Mouse (Mus musculus) liver, embryonic 12.5 days (tissue): Measurements from ENCODE around the gene Fmnl3. TPM values are rescaled to one million over a fixed set of nuclear protein-coding genes. Genes with fewer than 3 reads are reported as not detected.

ENCODE experiments used
- ATAC-seq: fragments of 200-750 bp; cut with Nextera tagmentation; 2 replicates; pipeline ENCODE4 v1.8.0; 2017; ENCODE audit warnings: moderate number of reproducible peaks, mild to moderate bottlenecking, moderate library complexity
- H3K27ac ChIP-seq: fragments of 300-500 bp; sonication (generic); 2 replicates; pipeline ENCODE4 v1.5.1; 2016; ENCODE audit warnings: mild to moderate bottlenecking
- H3K27me3 ChIP-seq: fragments of 300-500 bp; sonication (generic); replicated peaks from 2 replicates; pipeline ENCODE4 v1.6.1; 2016; ENCODE audit warnings: mild to moderate bottlenecking, moderate library complexity
- H3K36me3 ChIP-seq: fragments of 300-500 bp; sonication (generic); 2 replicates; pipeline ENCODE4 v1.6.1; 2016; ENCODE audit warnings: mild to moderate bottlenecking, moderate library complexity
- H3K4me1 ChIP-seq: fragments of 300-500 bp; sonication (generic); 2 replicates; pipeline ENCODE4 v1.6.1; 2016
- H3K4me2 ChIP-seq: fragments of 300-500 bp; sonication (generic); 2 replicates; pipeline ENCODE4 v1.6.1; 2016; ENCODE audit warnings: mild to moderate bottlenecking, moderate library complexity
- H3K4me3 ChIP-seq: fragments of 300-500 bp; sonication (generic); 2 replicates; pipeline ENCODE4 v1.5.1; 2016; ENCODE audit warnings: mild to moderate bottlenecking, moderate library complexity
- H3K9ac ChIP-seq: fragments of 300-500 bp; sonication (generic); 2 replicates; pipeline ENCODE4 v1.6.1; 2016; ENCODE audit warnings: mild to moderate bottlenecking, moderate library complexity
- H3K9me3 ChIP-seq: fragments of 300-500 bp; sonication (generic); replicated peaks from 2 replicates; pipeline ENCODE4 v1.6.1; 2016; ENCODE audit warnings: mild to moderate bottlenecking, moderate library complexity
- WGBS: fragments of 180-500 bp; shearing (Covaris S2); methylation state at CpG from one replicate; pipeline ENCODE4 v1.1.7; 2016; ENCODE audit not compliant: insufficient replicate concordance; 5-methylcytosine and 5-hydroxymethylcytosine counted together
- polyA plus RNA-seq: library from polyadenylated mRNA; unstranded; fragments of >200 nt; fragmentation: Nextera tagmentation; extraction: Ambion mirVana; gene quantifications from 2 replicates; pipeline ENCODE4 v1.2.1, GENCODE M21; 2016

The Fmnl3 gene
- polyA plus RNA-seq, 1 experiment from 2014 or later: 7.4 TPM

GRCm38 (mm10) chr15:99320978-99321377, 49.3 kb downstream of the Fmnl3 start:
- no peaks in the 10 kb centered on the region for H3K27me3 ChIP-seq
- H3K4me1 ChIP-seq: peaks cover 13% of the 10 kb centered on the region
- H3K36me3 ChIP-seq: peaks cover 85% of the 10 kb centered on the region
- 70% methylated on average over 9 of the region's 9 CpGs for WGBS
- H3K27ac ChIP-seq: no peak overlapping the region
- H3K4me3 ChIP-seq: no peak overlapping the region
- H3K9ac ChIP-seq: no peak overlapping the region
- no peak overlapping the region for H3K4me2 ChIP-seq
- H3K9me3 ChIP-seq: no peaks in the 10 kb centered on the region
- no peak for ATAC-seq

GRCm38 (mm10) chr15:99320168-99320674, 50.1 kb downstream of the Fmnl3 start:
- peaks cover 83% of the 10 kb centered on the region for H3K36me3 ChIP-seq
- no peak overlapping the region for H3K9ac ChIP-seq
- no peaks in the 10 kb centered on the region for H3K9me3 ChIP-seq
- ATAC-seq: no peak
- no peak overlapping the region for H3K4me2 ChIP-seq
- peak overlapping the region; percentile 47; the same call in 1 of the 2 replicates for H3K27ac ChIP-seq
- no peaks in the 10 kb centered on the region for H3K27me3 ChIP-seq
- H3K4me3 ChIP-seq: no peak overlapping the region
- H3K4me1 ChIP-seq: peaks cover 13% of the 10 kb centered on the region
- 68% methylated on average over 10 of the region's 10 CpGs for WGBS

- peak overlapping the region; percentile 47; the same call in 1 of the 2 replicates for H3K27ac ChIP-seq
Observed at GRCm38 (mm10) chr15:99319411-99319871, 50.8 kb downstream of the Fmnl3 start.

DNA sequence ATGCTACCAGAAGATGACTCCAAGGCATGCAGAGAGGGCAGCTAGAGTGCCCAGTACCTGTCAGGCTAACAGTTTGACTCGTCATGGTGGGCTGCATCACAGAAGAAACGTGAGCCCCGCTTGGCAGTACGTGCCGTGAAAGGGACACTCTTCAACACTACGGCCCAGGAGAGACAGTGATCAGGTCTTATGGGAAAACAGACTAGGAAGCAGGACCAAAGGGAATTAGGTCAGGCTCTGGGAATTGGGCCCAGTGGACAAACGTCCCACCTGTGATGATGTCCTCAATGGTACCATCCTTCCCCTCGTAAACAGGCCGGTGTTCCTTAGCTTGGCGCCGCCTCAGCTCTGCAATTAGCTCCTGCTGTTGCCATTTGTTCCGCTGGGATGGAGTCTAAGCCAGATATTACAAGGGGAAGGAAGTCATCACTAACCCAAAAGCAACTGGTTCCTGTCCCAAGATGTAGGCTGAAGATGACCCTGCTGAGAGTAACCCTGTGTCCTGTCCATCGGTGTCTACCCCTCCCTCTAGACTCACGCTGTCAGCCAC, 51.3 kb downstream of the Fmnl3 start:
- ATAC-seq: no peak
- Histone ChIP-seq H3K9me3 (no peaks in the 10 kb centered on the region), H3K4me3 (no peak overlapping the region), H3K9ac (no peak overlapping the region), H3K36me3 (peaks cover 81% of the 10 kb centered on the region), H3K27ac (0 out of 2 replicates have a peak overlapping the region, but pooled peaks have one; percentile 47), H3K4me1 (peaks cover 13% of the 10 kb centered on the region), H3K4me2 (no peak overlapping the region), H3K27me3 (no peaks in the 10 kb centered on the region)
- WGBS: 68% methylated on average over 14 of the region's 14 CpGs

More at GRCm38 (mm10) chr15:99319411-99319871, 50.8 kb downstream of the Fmnl3 start:
- Histone ChIP-seq H3K9ac (no peak overlapping the region), H3K4me2 (no peak overlapping the region), H3K27me3 (no peaks in the 10 kb centered on the region), H3K9me3 (no peaks in the 10 kb centered on the region), H3K36me3 (peaks cover 84% of the 10 kb centered on the region), H3K4me1 (peaks cover 13% of the 10 kb centered on the region), H3K4me3 (no peak overlapping the region)
- ATAC-seq: no peak
- WGBS: 42% methylated on average over 3 of the region's 3 CpGs

DNA sequence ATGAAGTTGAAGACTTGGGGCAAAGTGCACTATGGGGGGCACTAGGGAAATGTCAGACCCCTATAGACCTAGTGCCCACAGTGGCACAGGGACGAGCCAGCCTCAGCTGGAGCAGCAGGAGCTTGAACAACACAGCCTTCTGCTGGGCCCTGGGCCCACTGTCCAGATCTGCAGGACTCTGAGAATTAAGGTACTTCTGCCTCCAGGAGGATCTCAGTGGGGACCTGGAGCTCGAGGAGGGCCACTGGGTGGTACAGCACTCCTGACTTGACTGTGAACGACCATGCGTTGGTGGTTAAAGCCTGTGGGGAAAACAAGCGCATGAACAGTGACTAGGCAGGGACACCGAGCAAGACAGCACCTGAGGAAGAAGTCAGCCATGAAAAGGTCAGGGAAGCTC, 52.2 kb downstream of the Fmnl3 start:
- H3K4me3 ChIP-seq: no peak overlapping the region
- no peaks in the 10 kb centered on the region for H3K9me3 ChIP-seq
- no peaks in the 10 kb centered on the region for H3K27me3 ChIP-seq
- H3K9ac ChIP-seq: no peak overlapping the region
- WGBS: 70% methylated on average over 6 of the region's 6 CpGs
- peaks cover 13% of the 10 kb centered on the region for H3K4me1 ChIP-seq
- ATAC-seq: no peak
- H3K4me2 ChIP-seq: no peak overlapping the region
- peak overlapping the region; percentile 45; the same call in 1 of the 2 replicates for H3K27ac ChIP-seq
- H3K36me3 ChIP-seq: peaks cover 72% of the 10 kb centered on the region

GRCm38 (mm10) chr15:99317267-99317651, 53.0 kb downstream of the Fmnl3 start:
- Histone ChIP-seq H3K27me3 (no peaks in the 10 kb centered on the region), H3K9ac (no peak overlapping the region), H3K27ac (no peak overlapping the region), H3K36me3 (peaks cover 70% of the 10 kb centered on the region), H3K4me3 (no peak overlapping the region), H3K4me2 (no peak overlapping the region), H3K4me1 (peaks cover 13% of the 10 kb centered on the region), H3K9me3 (no peaks in the 10 kb centered on the region)
- ATAC-seq: no peak
- 68% methylated on average over 2 of the region's 2 CpGs for WGBS

DNA sequence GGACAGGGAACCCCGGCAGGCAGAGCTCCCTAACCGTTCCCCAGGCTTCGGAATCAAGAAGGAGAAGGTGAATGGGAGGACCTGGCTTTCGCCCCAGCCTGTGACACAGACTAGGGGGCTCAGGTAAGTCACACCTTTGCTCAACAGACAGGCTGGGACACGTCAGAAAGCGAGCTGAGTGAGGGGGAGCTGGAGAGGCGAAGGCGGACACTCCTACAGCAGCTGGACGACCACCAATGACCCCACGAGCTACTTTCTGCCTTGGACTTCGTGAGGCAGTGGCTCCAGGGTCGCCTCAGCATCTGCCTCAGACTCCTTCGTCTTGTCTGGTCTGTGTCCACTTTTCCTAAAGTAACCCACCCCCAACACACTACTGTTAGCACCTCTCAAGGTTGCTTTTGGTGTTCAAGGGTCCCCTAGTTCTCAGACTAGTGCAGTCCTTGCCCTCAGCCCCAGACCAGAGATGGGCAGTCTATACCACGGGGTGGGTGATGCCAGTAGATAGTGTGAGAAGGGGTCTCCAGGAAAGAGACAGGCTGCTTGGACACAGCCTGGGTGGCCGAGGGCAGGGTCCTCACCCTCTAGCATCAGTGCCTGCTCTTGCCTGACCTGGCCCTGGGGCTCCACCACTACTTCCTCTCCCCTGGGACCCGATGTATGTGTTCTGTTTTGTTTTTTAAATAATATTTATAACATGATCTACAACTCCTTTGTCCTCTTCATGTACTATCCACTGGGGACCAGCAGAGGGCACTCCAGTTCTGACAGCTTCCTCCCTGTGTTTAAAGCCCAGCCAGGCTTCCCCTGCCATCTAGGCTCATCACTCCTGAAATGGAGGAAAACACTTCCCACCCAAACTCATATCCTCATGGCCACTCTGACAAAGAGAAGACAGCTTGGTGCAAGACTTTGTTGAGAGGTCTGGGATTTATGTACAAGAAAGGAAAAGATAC, 53.7 kb downstream of the Fmnl3 start:
- Histone ChIP-seq H3K27ac (no peak overlapping the region), H3K4me1 (peaks cover 13% of the 10 kb centered on the region), H3K4me2 (no peak overlapping the region), H3K4me3 (no peak overlapping the region), H3K9ac (no peak overlapping the region), H3K9me3 (no peaks in the 10 kb centered on the region), H3K27me3 (no peaks in the 10 kb centered on the region), H3K36me3 (peaks cover 70% of the 10 kb centered on the region)
- WGBS: 64% methylated on average over 16 of the region's 16 CpGs
- no peak; the same call in 1 of the 2 replicates for ATAC-seq

- peaks cover 67% of the 10 kb centered on the region for H3K36me3 ChIP-seq
- no peak for ATAC-seq
- H3K27ac ChIP-seq: no peak overlapping the region
- WGBS: 86% methylated on average over 16 of the region's 16 CpGs
- H3K4me1 ChIP-seq: peaks cover 13% of the 10 kb centered on the region
- H3K4me3 ChIP-seq: no peak overlapping the region
- H3K4me2 ChIP-seq: no peak overlapping the region
- no peak overlapping the region for H3K9ac ChIP-seq
- H3K27me3 ChIP-seq: no peaks in the 10 kb centered on the region
- no peaks in the 10 kb centered on the region for H3K9me3 ChIP-seq
Observed at GRCm38 (mm10) chr15:99314891-99315290, 55.4 kb downstream of the Fmnl3 start.

DNA sequence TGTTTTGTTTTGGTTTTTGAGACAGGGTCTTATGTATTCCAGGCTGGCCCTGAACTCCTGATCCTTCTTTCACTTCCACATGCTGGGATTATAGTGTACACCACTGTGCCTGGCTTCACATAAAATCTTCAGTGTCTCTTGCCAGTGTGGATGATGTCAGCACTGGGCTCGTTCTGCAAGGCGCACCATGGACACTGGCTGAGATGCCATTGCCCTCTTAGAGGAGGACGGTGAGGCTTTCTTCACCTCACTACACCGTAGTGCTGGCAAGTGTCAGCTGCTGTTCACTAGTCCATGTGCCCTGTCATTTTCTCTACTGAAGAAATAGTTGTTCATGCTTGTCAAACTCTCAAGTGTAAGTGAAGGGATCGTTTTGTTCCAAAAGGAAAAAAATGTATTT, 59.7 kb downstream of the Fmnl3 start:
- Histone ChIP-seq H3K4me2 (no peak overlapping the region), H3K27ac (no peak overlapping the region), H3K9me3 (no peaks in the 10 kb centered on the region), H3K4me3 (no peak overlapping the region), H3K36me3 (peaks cover 73% of the 10 kb centered on the region), H3K9ac (no peak overlapping the region), H3K27me3 (no peaks in the 10 kb centered on the region), H3K4me1 (no peaks in the 10 kb centered on the region)
- 79% methylated on average over 5 of the region's 5 CpGs for WGBS
- no peak for ATAC-seq

GRCm38 (mm10) chr15:99309549-99309948, 60.7 kb downstream of the Fmnl3 start:
- Histone ChIP-seq H3K4me3 (no peak overlapping the region), H3K36me3 (peaks cover 72% of the 10 kb centered on the region), H3K27me3 (no peaks in the 10 kb centered on the region), H3K4me2 (no peak overlapping the region), H3K9ac (no peak overlapping the region), H3K9me3 (no peaks in the 10 kb centered on the region), H3K4me1 (no peaks in the 10 kb centered on the region), H3K27ac (no peak overlapping the region)
- ATAC-seq: no peak
- WGBS: 77% methylated on average over 9 of the region's 9 CpGs

GRCm38 (mm10) chr15:99307476-99307875, 62.8 kb downstream of the Fmnl3 start:
- Histone ChIP-seq H3K4me2 (no peak overlapping the region), H3K36me3 (peaks cover 78% of the 10 kb centered on the region), H3K27me3 (no peaks in the 10 kb centered on the region), H3K9me3 (no peaks in the 10 kb centered on the region), H3K4me1 (no peaks in the 10 kb centered on the region), H3K4me3 (no peak overlapping the region), H3K27ac (no peak overlapping the region), H3K9ac (no peak overlapping the region)
- no peak for ATAC-seq
- 73% methylated on average over 9 of the region's 9 CpGs for WGBS

- no peak for ATAC-seq
- H3K4me2 ChIP-seq: peak overlapping the region; percentile 85; the same call in 1 of the 2 replicates
Observed at GRCm38 (mm10) chr15:99296213-99296612, 74.1 kb downstream of the Fmnl3 start.

More at GRCm38 (mm10) chr15:99296213-99296612, 74.1 kb downstream of the Fmnl3 start:
- H3K27ac ChIP-seq: no peak overlapping the region
- no peak overlapping the region for H3K9ac ChIP-seq
- H3K4me1 ChIP-seq: peaks cover 24% of the 10 kb centered on the region
- H3K27me3 ChIP-seq: peaks cover 18% of the 10 kb centered on the region; the same call in 1 of the 2 replicates
- no peaks in the 10 kb centered on the region for H3K36me3 ChIP-seq
- no peaks in the 10 kb centered on the region for H3K9me3 ChIP-seq
- 45% methylated on average over 5 of the region's 5 CpGs for WGBS
- H3K4me3 ChIP-seq: peak overlapping the region; percentile 72
